Mouse (Mus musculus) limb, embryonic 12.5 days (tissue): ENCODE results near the gene Nectin2. TPM values are rescaled to one million over a fixed set of nuclear protein-coding genes. Genes with fewer than 3 reads are reported as not detected.
A peak's percentile ranks its signal among the peaks of the same experiment; 100 is the strongest.
"Not testable (repeated sequence)": the region's sequence is repeated elsewhere in the genome, so short reads cannot be mapped to it uniquely, and the experiment has no call there.

Experiments
- ATAC-seq: fragments of 200-750 bp; cut with Nextera tagmentation; 2 replicates; pipeline ENCODE4 v1.8.0; 2017; ENCODE audit warnings: low read depth, moderate TSS enrichment; ENCODE audit not compliant: insufficient number of reproducible peaks, insufficient read depth, low FRiP score, low TSS enrichment
- H3K27ac ChIP-seq: fragments of 300-500 bp; sonication (generic); 2 replicates; pipeline ENCODE4 v1.5.1; 2016; ENCODE audit warnings: mild to moderate bottlenecking, moderate library complexity
- H3K27me3 ChIP-seq: fragments of 300-500 bp; sonication (generic); 2 replicates; pipeline ENCODE4 v1.6.1; 2016; ENCODE audit warnings: mild to moderate bottlenecking, moderate library complexity
- H3K36me3 ChIP-seq: fragments of 300-500 bp; sonication (generic); 2 replicates; pipeline ENCODE4 v1.6.1; 2016; ENCODE audit warnings: mild to moderate bottlenecking, moderate library complexity
- H3K4me1 ChIP-seq: fragments of 300-500 bp; sonication (generic); replicated peaks from 2 replicates; pipeline ENCODE4 v1.6.1; 2016
- H3K4me2 ChIP-seq: fragments of 300-500 bp; sonication (generic); 2 replicates; pipeline ENCODE4 v1.6.1; 2016; ENCODE audit warnings: mild to moderate bottlenecking, moderate library complexity
- H3K4me3 ChIP-seq: fragments of 300-500 bp; sonication (generic); replicated peaks from 2 replicates; pipeline ENCODE4 v1.5.1; 2016; ENCODE audit warnings: mild to moderate bottlenecking
- H3K9ac ChIP-seq: fragments of 300-500 bp; sonication (generic); replicated peaks from 2 replicates; pipeline ENCODE4 v1.6.1; 2016; ENCODE audit warnings: mild to moderate bottlenecking, moderate library complexity
- H3K9me3 ChIP-seq: fragments of 300-500 bp; sonication (generic); 2 replicates; pipeline ENCODE4 v1.6.1; 2016; ENCODE audit warnings: mild to moderate bottlenecking, moderate library complexity
- WGBS: fragments of 180-500 bp; shearing (Covaris S2); methylation state at CpG from one replicate; pipeline ENCODE4 v1.1.7; 2016; 5-methylcytosine and 5-hydroxymethylcytosine counted together
- polyA plus RNA-seq: library from polyadenylated mRNA; unstranded; fragments of >200 nt; fragmentation: Nextera tagmentation; extraction: Ambion mirVana; gene quantifications from 2 replicates; pipeline ENCODE4 v1.2.1, GENCODE M21; 2016

Gene Nectin2
- polyA plus RNA-seq, 1 experiment from 2014 or later: 65.0 TPM

DNA sequence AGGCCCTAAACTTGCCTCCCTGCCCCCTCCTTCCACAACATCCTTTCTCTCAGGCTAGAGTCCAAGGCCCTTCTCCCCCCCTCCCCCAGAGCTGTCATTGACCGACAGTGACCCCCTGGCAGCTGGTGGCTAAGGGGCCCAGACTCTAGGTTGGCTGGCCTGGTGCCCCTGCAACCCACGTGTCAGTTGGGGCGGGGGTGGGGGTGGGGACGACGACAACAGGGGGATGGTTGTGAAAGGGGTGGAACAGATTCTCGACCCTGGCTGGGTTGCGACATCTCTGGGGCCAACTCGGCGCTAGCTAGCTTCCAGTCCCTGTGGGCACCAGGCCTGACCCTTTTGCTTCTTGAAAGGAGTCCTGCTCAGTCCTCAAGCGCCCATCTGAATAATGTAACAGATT lies 56.9 kb downstream of the Nectin2 start:
- H3K4me2 ChIP-seq: no peak overlapping the region
- peaks cover 12% of the 10 kb centered on the region for H3K36me3 ChIP-seq
- peaks cover 10% of the 10 kb centered on the region for H3K27me3 ChIP-seq
- WGBS: 25% methylated on average over 10 of the region's 10 CpGs
- H3K4me1 ChIP-seq: peaks cover 14% of the 10 kb centered on the region
- no peak overlapping the region for H3K4me3 ChIP-seq
- no peak overlapping the region for H3K27ac ChIP-seq
- ATAC-seq: no peak
- H3K9ac ChIP-seq: no peak overlapping the region
- H3K9me3 ChIP-seq: no peaks in the 10 kb centered on the region

DNA sequence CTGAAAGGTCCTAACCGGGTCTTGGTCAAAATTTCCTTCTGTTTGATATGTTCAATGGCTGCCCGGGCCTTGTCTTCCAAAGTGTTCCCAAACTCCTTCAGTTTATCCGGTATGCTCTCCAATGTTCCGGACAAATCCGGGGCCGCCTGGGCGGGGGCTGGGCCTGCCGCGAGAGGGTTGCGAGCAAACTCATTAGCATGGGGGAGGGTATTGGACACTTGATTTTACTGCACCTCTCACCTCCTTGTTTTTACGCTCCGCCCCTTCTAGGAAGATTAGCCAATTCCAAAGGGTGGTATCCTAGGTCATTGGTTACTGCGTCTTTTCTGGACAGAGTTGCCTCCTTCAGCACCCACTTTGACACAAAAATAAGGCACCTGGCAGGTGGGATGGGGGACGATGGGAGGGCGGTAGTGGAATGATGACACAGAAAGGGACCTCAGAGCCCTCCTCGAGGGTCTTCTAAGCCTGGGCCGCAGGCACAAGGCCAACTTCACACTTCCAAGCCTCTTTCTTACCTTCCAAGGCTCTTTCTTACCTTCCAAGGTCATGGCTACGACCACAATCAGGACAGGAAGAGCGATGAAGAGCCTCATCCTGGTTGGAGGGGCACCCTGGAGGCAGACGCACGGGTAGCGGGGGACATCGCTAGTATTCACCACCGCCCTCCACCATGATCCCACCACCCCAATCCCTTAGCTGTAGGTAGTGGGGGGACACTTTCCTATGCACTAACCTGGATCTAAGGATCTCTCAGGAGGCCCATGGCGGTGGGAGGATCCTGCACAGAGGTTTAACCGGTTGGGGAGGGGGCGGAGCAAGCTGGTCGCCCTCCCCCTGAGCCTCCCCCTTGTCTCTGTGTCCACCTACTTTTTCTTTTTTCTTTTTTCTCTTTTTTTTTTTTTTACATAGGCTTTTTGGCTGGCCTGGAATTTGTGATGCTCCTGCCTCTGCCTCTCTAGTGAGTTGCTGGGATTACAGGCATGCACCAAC lies 58.1 kb downstream of the Nectin2 start, which contains the start of gene Apoc1:
Apoc1 (minus strand) TSS at position 788 of the 993 bp plus-strand sequence.
- peaks cover 12% of the 10 kb centered on the region for H3K36me3 ChIP-seq
- H3K4me3 ChIP-seq: no peak within 1 kb of the TSS
- H3K9me3 ChIP-seq: no peaks in the 10 kb centered on the region
- peaks cover under 1% of the 10 kb centered on the region; the same call in 1 of the 2 replicates for H3K27me3 ChIP-seq
- peaks cover 6% of the 10 kb centered on the region for H3K4me1 ChIP-seq
- ATAC-seq: no peak
- peak within 1 kb of the TSS; percentile 3; the same call in 1 of the 2 replicates for H3K4me2 ChIP-seq
- H3K9ac ChIP-seq: no peak within 1 kb of the TSS
- WGBS: 42% methylated on average over 28 of the region's 28 CpGs
- no peak within 1 kb of the TSS for H3K27ac ChIP-seq

GRCm38 (mm10) chr7:19691434-19691833 lies 58.8 kb downstream of the Nectin2 start:
- Histone ChIP-seq H3K27me3 (no peaks in the 10 kb centered on the region; the same call in 1 of the 2 replicates), H3K9me3 (no peaks in the 10 kb centered on the region), H3K4me1 (peaks cover 6% of the 10 kb centered on the region), H3K36me3 (peaks cover 6% of the 10 kb centered on the region), H3K4me3 (no peak overlapping the region), H3K27ac (no peak overlapping the region), H3K9ac (no peak overlapping the region), H3K4me2 (peak overlapping the region; percentile 3; the same call in 1 of the 2 replicates)
- no peak for ATAC-seq
- WGBS: 78% methylated on average over 6 of the region's 6 CpGs

- ATAC-seq: no peak
- H3K27me3 ChIP-seq: no peaks in the 10 kb centered on the region; the same call in 1 of the 2 replicates
- H3K4me1 ChIP-seq: peaks cover 6% of the 10 kb centered on the region
- no peak overlapping the region for H3K4me3 ChIP-seq
- peaks cover under 1% of the 10 kb centered on the region; the same call in 1 of the 2 replicates for H3K36me3 ChIP-seq
- no peak overlapping the region for H3K4me2 ChIP-seq
- H3K27ac ChIP-seq: no peak overlapping the region
- H3K9ac ChIP-seq: no peak overlapping the region
- H3K9me3 ChIP-seq: no peaks in the 10 kb centered on the region
- 88% methylated on average over 4 of the region's 4 CpGs for WGBS
Measured at GRCm38 (mm10) chr7:19690845-19691244, 59.4 kb downstream of the Nectin2 start.

DNA sequence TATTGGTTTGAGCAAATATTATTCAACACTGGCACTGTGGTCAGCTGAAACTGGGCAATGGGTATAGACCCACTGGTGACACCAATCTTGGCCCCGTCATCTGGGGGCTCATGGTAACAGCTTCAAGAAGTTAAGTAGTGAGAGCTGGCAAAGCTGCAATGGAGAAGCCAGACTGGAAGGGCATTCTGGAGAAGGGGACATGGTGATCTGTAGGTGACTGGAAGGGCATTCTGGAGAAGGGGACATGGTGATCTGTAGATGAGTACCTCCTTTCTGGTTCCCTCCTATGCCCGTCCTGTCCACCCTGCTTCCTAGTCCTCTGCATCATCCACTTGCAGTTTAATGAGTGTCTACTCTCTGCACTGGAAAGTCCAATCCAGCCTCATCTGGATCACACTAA lies 61.7 kb downstream of the Nectin2 start:
- H3K27ac ChIP-seq: no peak overlapping the region
- no peak overlapping the region for H3K4me3 ChIP-seq
- no peaks in the 10 kb centered on the region for H3K36me3 ChIP-seq
- H3K9me3 ChIP-seq: no peaks in the 10 kb centered on the region
- H3K4me1 ChIP-seq: peaks cover 6% of the 10 kb centered on the region
- H3K9ac ChIP-seq: no peak overlapping the region
- H3K27me3 ChIP-seq: no peaks in the 10 kb centered on the region; the same call in 1 of the 2 replicates
- 88% methylated on average over 2 of the region's 2 CpGs for WGBS
- no peak overlapping the region for H3K4me2 ChIP-seq
- ATAC-seq: no peak

GRCm38 (mm10) chr7:19688101-19688500 lies 62.2 kb downstream of the Nectin2 start:
- Histone ChIP-seq H3K27ac (no peak overlapping the region), H3K9me3 (no peaks in the 10 kb centered on the region), H3K4me2 (no peak overlapping the region), H3K36me3 (no peaks in the 10 kb centered on the region), H3K27me3 (no peaks in the 10 kb centered on the region), H3K4me3 (no peak overlapping the region), H3K9ac (no peak overlapping the region), H3K4me1 (peaks cover 1% of the 10 kb centered on the region)
- ATAC-seq: no peak
- 89% methylated on average over 10 of the region's 10 CpGs for WGBS

DNA sequence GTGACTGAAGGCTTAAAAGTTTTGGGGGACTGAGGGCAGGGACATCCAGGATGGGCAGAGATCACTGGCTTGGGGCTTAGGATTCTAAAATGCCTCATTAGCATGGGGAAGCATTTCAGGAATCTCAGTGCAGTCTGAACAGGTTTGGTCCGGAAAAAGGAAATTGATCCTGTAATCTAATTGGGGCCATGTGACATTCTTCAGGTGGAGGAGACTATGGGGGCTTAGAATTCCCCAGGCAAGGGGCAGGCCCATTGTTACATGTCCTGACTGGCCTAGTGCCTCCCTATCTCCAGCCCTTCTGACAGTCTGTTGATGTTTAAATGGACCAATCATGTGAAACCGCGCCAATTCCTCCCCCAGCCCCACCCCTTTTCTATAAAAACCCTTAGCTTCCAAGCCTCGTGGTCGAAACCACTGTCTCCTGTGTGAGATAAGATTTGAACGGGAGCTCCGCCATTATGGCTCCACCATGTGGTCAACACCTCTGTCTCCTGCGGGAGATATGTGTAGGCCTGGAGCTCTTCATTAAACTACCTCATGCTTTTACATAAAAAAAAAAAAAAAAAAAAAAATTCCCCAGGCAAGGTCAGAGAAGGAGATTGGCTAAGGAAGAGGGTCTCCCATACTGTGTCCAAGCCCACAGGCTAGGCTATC lies 63.2 kb downstream of the Nectin2 start:
- ATAC-seq, H3K4me2 ChIP-seq, H3K9ac ChIP-seq, H3K9me3 ChIP-seq, H3K4me3 ChIP-seq, H3K36me3 ChIP-seq, H3K4me1 ChIP-seq, H3K27ac ChIP-seq, H3K27me3 ChIP-seq: not testable (repeated sequence)
- 73% methylated on average over 8 of the region's 8 CpGs for WGBS

GRCm38 (mm10) chr7:19686521-19686920 lies 63.8 kb downstream of the Nectin2 start:
- H3K4me2 ChIP-seq: no peak overlapping the region
- no peak overlapping the region for H3K27ac ChIP-seq
- no peaks in the 10 kb centered on the region for H3K36me3 ChIP-seq
- ATAC-seq: no peak
- H3K4me1 ChIP-seq: no peaks in the 10 kb centered on the region
- H3K27me3 ChIP-seq: no peaks in the 10 kb centered on the region
- H3K9me3 ChIP-seq: no peaks in the 10 kb centered on the region
- no peak overlapping the region for H3K4me3 ChIP-seq
- WGBS: 81% methylated on average over 6 of the region's 6 CpGs
- H3K9ac ChIP-seq: no peak overlapping the region

GRCm38 (mm10) chr7:19685374-19685773 lies 64.9 kb downstream of the Nectin2 start:
- Histone ChIP-seq H3K4me3 (no peak overlapping the region), H3K27me3 (no peaks in the 10 kb centered on the region), H3K27ac (no peak overlapping the region), H3K4me1 (no peaks in the 10 kb centered on the region), H3K9ac (no peak overlapping the region), H3K9me3 (no peaks in the 10 kb centered on the region), H3K4me2 (no peak overlapping the region), H3K36me3 (no peaks in the 10 kb centered on the region)
- no peak for ATAC-seq
- 71% methylated on average over 4 of the region's 4 CpGs for WGBS

DNA sequence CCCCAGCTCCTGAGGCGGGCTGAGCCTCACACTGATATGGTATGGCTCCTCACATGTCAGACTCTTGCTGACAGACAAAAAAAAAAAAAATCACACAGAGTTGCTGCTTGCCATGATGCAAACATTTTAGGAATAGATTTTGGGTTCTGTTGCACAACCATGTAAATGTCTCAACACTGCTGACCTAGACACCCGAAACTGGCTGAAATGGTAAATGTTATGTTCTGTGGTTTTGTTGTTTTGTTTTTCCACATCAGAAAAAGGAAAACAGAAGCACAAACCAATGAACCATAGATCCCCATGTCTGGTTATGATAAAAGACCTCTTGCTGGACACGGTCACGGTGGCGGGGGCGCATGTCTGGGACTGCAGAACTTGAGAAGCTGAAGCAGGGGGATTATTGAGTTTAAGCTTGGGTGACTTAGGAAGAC lies 66.5 kb downstream of the Nectin2 start:
- no peaks in the 10 kb centered on the region for H3K27me3 ChIP-seq
- no peaks in the 10 kb centered on the region for H3K9me3 ChIP-seq
- no peak overlapping the region for H3K27ac ChIP-seq
- ATAC-seq: no peak
- H3K4me3 ChIP-seq: no peak overlapping the region
- 94% methylated on average over 6 of the region's 6 CpGs for WGBS
- no peak overlapping the region for H3K9ac ChIP-seq
- H3K4me2 ChIP-seq: no peak overlapping the region
- H3K4me1 ChIP-seq: no peaks in the 10 kb centered on the region
- no peaks in the 10 kb centered on the region for H3K36me3 ChIP-seq

DNA sequence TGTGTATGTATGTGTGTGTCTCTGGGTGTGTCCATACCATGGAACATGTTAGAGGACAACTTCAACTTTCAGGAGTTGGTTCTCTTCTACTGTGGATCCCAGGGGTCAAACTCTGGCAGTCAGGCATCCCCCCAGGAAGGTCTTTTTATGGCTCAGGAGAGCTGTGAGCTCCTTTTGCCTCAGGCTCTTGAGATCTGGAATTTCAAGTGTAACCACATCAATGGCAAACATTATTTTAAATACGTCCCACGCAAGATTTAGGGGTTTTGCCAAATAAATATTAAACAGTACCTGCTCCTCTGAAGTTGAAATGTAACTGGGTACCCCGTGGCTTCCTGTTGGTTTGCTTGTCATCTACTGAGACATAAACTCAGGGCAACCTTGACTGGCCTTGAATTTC lies 67.3 kb downstream of the Nectin2 start:
- Histone ChIP-seq H3K4me3 (no peak overlapping the region), H3K27me3 (no peaks in the 10 kb centered on the region), H3K4me2 (no peak overlapping the region), H3K9me3 (no peaks in the 10 kb centered on the region), H3K9ac (0 out of 2 replicates have a peak overlapping the region, but pooled peaks have one; percentile 31), H3K36me3 (no peaks in the 10 kb centered on the region), H3K4me1 (no peaks in the 10 kb centered on the region), H3K27ac (no peak overlapping the region)
- ATAC-seq: no peak
- 66% methylated on average over 3 of the region's 3 CpGs for WGBS
